Mouse (Mus musculus) heart, adult 2 months (tissue): ENCODE results near the gene Aif1l. TPM values are rescaled to one million over a fixed set of nuclear protein-coding genes. Genes with fewer than 3 reads are reported as not detected.

ENCODE experiments used
- DNase-seq, 2 experiments: peaks; one replicate each; pipeline ENCODE4 v3.0.0; 2021
- H3K27ac ChIP-seq: fragments of 200-600 bp; 2 replicates; pipeline ENCODE4 v1.8.1; 2022
- H3K27me3 ChIP-seq: fragments of 200-500 bp; 2 replicates; pipeline ENCODE4 v1.6.1; 2012; ENCODE audit warnings: mild to moderate bottlenecking, low read length, inconsistent platforms, mixed read lengths; ENCODE audit not compliant: control insufficient read depth, insufficient read depth
- H3K36me3 ChIP-seq: fragments of 200-500 bp; 2 replicates; pipeline ENCODE4 v1.6.1; 2012; ENCODE audit warnings: low read length, inconsistent platforms; ENCODE audit not compliant: control insufficient read depth, insufficient read depth
- H3K4me1 ChIP-seq: fragments of 200-500 bp; 2 replicates; pipeline ENCODE4 v1.6.1; 2011; ENCODE audit warnings: low read length; ENCODE audit not compliant: control insufficient read depth, insufficient read depth
- H3K4me3 ChIP-seq: fragments of 200-600 bp; 2 replicates; pipeline ENCODE4 v1.8.1; 2022
- H3K79me2 ChIP-seq: fragments of 200-500 bp; replicated peaks from 2 replicates; pipeline ENCODE4 v1.6.1; 2012; ENCODE audit warnings: mild to moderate bottlenecking, inconsistent platforms, low read length, moderate library complexity, mixed read lengths; ENCODE audit not compliant: control insufficient read depth, insufficient read depth
- H3K9ac ChIP-seq: fragments of 200-500 bp; 2 replicates; pipeline ENCODE4 v1.6.1; 2012; ENCODE audit warnings: low read depth, mild to moderate bottlenecking, control low read depth, inconsistent platforms, low read length, mixed read lengths
- CTCF ChIP-seq: fragments of 200-600 bp; IDR thresholded peaks from 2 replicates; pipeline ENCODE4 v1.8.1; 2022; ENCODE audit warnings: antibody characterized with exemption, mild to moderate bottlenecking, moderate library complexity
- EP300 ChIP-seq: fragments of 200-500 bp; IDR thresholded peaks from 2 replicates; pipeline ENCODE4 v1.6.1; 2011; ENCODE audit warnings: low read depth, low read length, control low read depth; ENCODE audit not compliant: insufficient read depth
- POLR2A ChIP-seq: fragments of 200-500 bp; IDR thresholded peaks from 2 replicates; pipeline ENCODE4 v1.6.1; 2011; ENCODE audit warnings: mild to moderate bottlenecking, low read depth, low read length, control low read depth; ENCODE audit not compliant: insufficient read depth
- WGBS: fragments of 180-500 bp; shearing (Covaris S2); methylation state at CpG from one replicate; pipeline ENCODE4 v1.1.7; 2018; 5-methylcytosine and 5-hydroxymethylcytosine counted together
- intact Hi-C: fragments of 180-260 bp; cut with DNase I; formaldehyde crosslinking; loops from one replicate; pipeline ENCODE4 v1.15.1; 2025
- polyA plus RNA-seq: library from polyadenylated mRNA; depleted of rRNA; stranded (reverse); fragments of >200 nt; gene quantifications from 2 replicates; pipeline ENCODE4 v1.2.3, GENCODE M21; 2012
- total RNA-seq, 2 experiments: library from RNA; stranded (reverse); gene quantifications; 2 replicates each; pipeline ENCODE4 v1.2.3; 2021

The Aif1l gene
- total and polyA plus RNA-seq, 3 experiments = 2.4 to 4.2 (median 2.7) TPM

- 80% methylated on average over 8 of the region's 8 CpGs for WGBS
- Histone ChIP-seq H3K79me2 (no peaks in the 10 kb centered on the region), H3K27me3 (no peaks in the 10 kb centered on the region), H3K4me3 (no peak overlapping the region), H3K27ac (no peak overlapping the region), H3K36me3 (no peaks in the 10 kb centered on the region), H3K9ac (no peak overlapping the region), H3K4me1 (no peaks in the 10 kb centered on the region)
- TF ChIP-seq POLR2A (no peak), EP300 (no peak), CTCF (no peak)
- no peak for DNase-seq
- intact Hi-C loops = no loop called here
Observed at GRCm38 (mm10) chr2:31953687-31954086, 3.7 kb downstream of the Aif1l start.

GRCm38 (mm10) chr2:31954779-31955181 lies 4.8 kb downstream of the Aif1l start:
- DNase-seq = no peak
- WGBS = 69% methylated on average over 9 of the region's 9 CpGs
- no peaks in the 10 kb centered on the region for H3K4me1 ChIP-seq
- intact Hi-C loops = no loop called here
- TF ChIP-seq EP300 = no peak
- TF ChIP-seq CTCF = no peak
- no peak for TF ChIP-seq POLR2A
- no peaks in the 10 kb centered on the region for H3K79me2 ChIP-seq
- no peak overlapping the region for H3K9ac ChIP-seq
- H3K36me3 ChIP-seq = no peaks in the 10 kb centered on the region
- H3K27me3 ChIP-seq = no peaks in the 10 kb centered on the region
- no peak overlapping the region for H3K27ac ChIP-seq
- H3K4me3 ChIP-seq = no peak overlapping the region

- TF ChIP-seq CTCF = no peak
- no peak for TF ChIP-seq EP300
- no peak for TF ChIP-seq POLR2A
- 86% methylated on average over 5 of the region's 5 CpGs for WGBS
- no peak for DNase-seq
- no peaks in the 10 kb centered on the region for H3K27me3 ChIP-seq
- H3K27ac ChIP-seq = no peak overlapping the region
- no peak overlapping the region for H3K4me3 ChIP-seq
- H3K9ac ChIP-seq = no peak overlapping the region
- H3K4me1 ChIP-seq = no peaks in the 10 kb centered on the region
- H3K36me3 ChIP-seq = no peaks in the 10 kb centered on the region
- H3K79me2 ChIP-seq = no peaks in the 10 kb centered on the region
- intact Hi-C loops = no loop called here
Observed at GRCm38 (mm10) chr2:31955686-31956085, 5.7 kb downstream of the Aif1l start.

GRCm38 (mm10) chr2:31957211-31957610 lies 7.3 kb downstream of the Aif1l start:
- TF ChIP-seq EP300 (no peak), POLR2A (no peak), CTCF (no peak)
- Histone ChIP-seq H3K27me3 (no peaks in the 10 kb centered on the region), H3K4me3 (no peak overlapping the region), H3K27ac (no peak overlapping the region), H3K36me3 (no peaks in the 10 kb centered on the region), H3K79me2 (no peaks in the 10 kb centered on the region), H3K4me1 (no peaks in the 10 kb centered on the region), H3K9ac (no peak overlapping the region)
- DNase-seq = no peak
- WGBS = 89% methylated on average over 10 of the region's 10 CpGs
- intact Hi-C loops = no loop called here

- H3K4me3 ChIP-seq = no peak overlapping the region
- H3K27me3 ChIP-seq = no peaks in the 10 kb centered on the region
- no peaks in the 10 kb centered on the region for H3K4me1 ChIP-seq
- no peaks in the 10 kb centered on the region for H3K36me3 ChIP-seq
- H3K9ac ChIP-seq = no peak overlapping the region
- DNase-seq = no peak
- no peak overlapping the region for H3K27ac ChIP-seq
- H3K79me2 ChIP-seq = no peaks in the 10 kb centered on the region
- 96% methylated on average over 8 of the region's 8 CpGs for WGBS
- no peak for TF ChIP-seq POLR2A
- TF ChIP-seq CTCF = no peak
- no peak for TF ChIP-seq EP300
- intact Hi-C loops = no loop called here
Observed at GRCm38 (mm10) chr2:31960986-31961385, 11.0 kb downstream of the Aif1l start.

- intact Hi-C loops = no loop called here
- Histone ChIP-seq H3K4me1 (no peaks in the 10 kb centered on the region), H3K36me3 (no peaks in the 10 kb centered on the region), H3K27ac (no peak overlapping the region), H3K9ac (no peak overlapping the region), H3K4me3 (no peak overlapping the region), H3K27me3 (no peaks in the 10 kb centered on the region), H3K79me2 (no peaks in the 10 kb centered on the region)
- WGBS = 71% methylated on average over 4 of the region's 4 CpGs
- DNase-seq = no peak
- TF ChIP-seq CTCF = no peak
- TF ChIP-seq POLR2A = no peak
- no peak for TF ChIP-seq EP300
Observed at GRCm38 (mm10) chr2:31961791-31962222, 11.9 kb downstream of the Aif1l start.
